Mouse (Mus musculus): ENCODE measurements around the gene Dohh.

The Dohh gene

GRCm38 (mm10) chr10:81383802-81384604, at the start of gene Dohh, which contains the start of gene Gm48551:
TSS of gene Dohh (plus strand) at chr10:81384428.
TSS of gene Gm48551 (plus strand) at chr10:81384466.
- DNase-seq (ENCODE audit: low spot score in 2 of 2), result peak; percentile 97 to 100

GRCm38 (mm10) chr10:81335393-81336340, 48.6 kb upstream of the Dohh start:
- DNase-seq (ENCODE audit: low spot score in 2 of 2), result peak in 1 of 2 experiments; percentile 60

GRCm38 (mm10) chr10:81336558-81336957, 47.7 kb upstream of the Dohh start:
- DNase-seq (ENCODE audit: low spot score in 2 of 2), result no peak

- no peak for DNase-seq (ENCODE audit: low spot score in 2 of 2)
Measured at GRCm38 (mm10) chr10:81340551-81341332, 43.5 kb upstream of the Dohh start.

GRCm38 (mm10) chr10:81341333-81341949, 42.8 kb upstream of the Dohh start:
- peak; percentile 61 to 82 for DNase-seq (ENCODE audit: low spot score in 2 of 2)

GRCm38 (mm10) chr10:81342686-81343505, 41.3 kb upstream of the Dohh start, which contains the start of gene Gipc3:
TSS of gene Gipc3 (minus strand) at chr10:81343266.
- no peak for DNase-seq (ENCODE audit: low spot score in 2 of 2)

- no peak for DNase-seq (ENCODE audit: low spot score in 2 of 2)
Measured at GRCm38 (mm10) chr10:81344421-81345161, 39.6 kb upstream of the Dohh start.

GRCm38 (mm10) chr10:81345162-81345534, 39.1 kb upstream of the Dohh start:
- DNase-seq (ENCODE audit: low spot score in 2 of 2), result no peak

- peak; percentile 61 to 70 for DNase-seq (ENCODE audit: low spot score in 2 of 2)
Measured at GRCm38 (mm10) chr10:81346453-81347067, 37.7 kb upstream of the Dohh start.

- DNase-seq (ENCODE audit: low spot score in 2 of 2), result peak in 1 of 2 experiments; percentile 53
Measured at GRCm38 (mm10) chr10:81349146-81349545, 35.1 kb upstream of the Dohh start.

- DNase-seq (ENCODE audit: low spot score in 2 of 2), result no peak
Measured at GRCm38 (mm10) chr10:81349961-81350350, 34.3 kb upstream of the Dohh start.

GRCm38 (mm10) chr10:81350351-81351063, 33.7 kb upstream of the Dohh start, which contains the start of gene Hmg20b:
TSS of gene Hmg20b (minus strand) at chr10:81350480.
- DNase-seq (ENCODE audit: low spot score in 2 of 2), result peak; percentile 99 to 100

GRCm38 (mm10) chr10:81351678-81352291, 32.4 kb upstream of the Dohh start:
- DNase-seq (ENCODE audit: low spot score in 2 of 2), result no peak

GRCm38 (mm10) chr10:81354738-81355477, 29.3 kb upstream of the Dohh start:
- DNase-seq (ENCODE audit: low spot score in 2 of 2), result no peak

- no peak for DNase-seq (ENCODE audit: low spot score in 2 of 2)
Measured at GRCm38 (mm10) chr10:81355533-81355932, 28.7 kb upstream of the Dohh start.

- DNase-seq (ENCODE audit: low spot score in 2 of 2), result no peak
Measured at GRCm38 (mm10) chr10:81356352-81356990, 27.8 kb upstream of the Dohh start.

Measured in urinary bladder, postnatal 4 days (tissue).